Comparison of ENCODE assay signal across 23 mouse cellular contexts in the genomic region with DNA sequence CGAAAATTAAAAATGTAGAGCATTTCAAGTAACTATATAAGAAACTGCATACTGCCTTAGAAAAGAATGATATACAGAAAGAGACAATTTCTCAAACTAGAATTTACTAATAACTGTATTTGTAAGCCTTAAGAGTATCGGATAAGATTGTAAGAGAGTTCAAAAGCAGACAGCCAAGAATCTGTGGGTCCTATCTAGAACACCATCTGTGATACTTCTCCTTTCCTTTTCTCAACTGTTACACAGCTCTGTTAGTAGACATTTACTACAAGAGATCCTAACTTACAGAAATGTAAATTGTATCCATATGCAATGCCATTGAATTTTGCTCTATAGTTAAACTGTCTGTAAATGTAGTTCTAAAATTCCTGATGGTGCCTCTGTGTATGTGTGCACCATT.
DNase-seq lines count a peak whose midpoint lies in the region; ATAC-seq and TF ChIP-seq lines count a peak whose summit lies in the region.
"Had no signal": no experiment of that assay in that cellular context is flagged by ENCODE, and none has a peak within 500 bp of the region (broad histone marks: within the 10 kb centered on the region; RNA-seq: fewer than 3 reads in every experiment).

No protein-coding gene starts in this region.

- no peaks in the 10 kb centered on the region for H3K27me3 ChIP-seq in G1E (ENCODE audit: insufficient read depth, low read length)
- H3K27me3 ChIP-seq: CH12.LX; embryonic facial prominence, embryonic 12.5 days; forebrain, embryonic 13.5 days; forebrain, embryonic 15.5 days had no signal

- H3K9me3 ChIP-seq in G1E (replicated peaks) = no peaks in the 10 kb centered on the region
- H3K9me3 ChIP-seq: embryonic facial prominence, embryonic 10.5 days; embryonic facial prominence, embryonic 12.5 days; forebrain, embryonic 13.5 days; forebrain, embryonic 15.5 days had no signal

- no peak overlapping the region for H3K4me3 ChIP-seq in G1E (ENCODE audit: low read depth, low read length)
- H3K4me3 ChIP-seq: embryonic facial prominence, embryonic 10.5 days; embryonic facial prominence, embryonic 12.5 days; forebrain, embryonic 13.5 days; forebrain, embryonic 15.5 days had no signal

- peak; percentile 89 for ATAC-seq in G1E (ENCODE audit: extremely low read depth, insufficient number of reproducible peaks, low FRiP score, poor library complexity, severe bottlenecking)
- ATAC-seq in common myeloid progenitor, adult 5-6 weeks (replicated peaks; ENCODE audit: low read depth, poor library complexity, severe bottlenecking) = 0 out of 2 replicates have a peak, but pooled peaks have one; percentile 42
- ATAC-seq: CD4-positive, CD25-positive, alpha-beta regulatory T cell, adult 4 months; forebrain, embryonic 13.5 days; forebrain, embryonic 15.5 days; forebrain, postnatal 0 days had no signal

- DNase-seq in 416B (ENCODE audit: low read depth) (peak; percentile 62), G1E (ENCODE audit: low spot score) (no peak), MEL-GATA-1-ER (ENCODE audit: extremely low read depth, low read depth) (peak; percentile 47)
- DNase-seq in layer of hippocampus, adult 8-10 months (ENCODE audit: low spot score in 2 of 2) = no peak
- DNase-seq in embryo, embryonic 11 days = no peak
- DNase-seq in left cerebral cortex, postnatal 25 days (ENCODE audit: low spot score in 2 of 2) = no peak
- DNase-seq: adrenal gland, adult 2 months; adrenal gland, postnatal 10 days; adrenal gland, postnatal 25 days; B cell, adult 2 months; cerebellum, adult 11-12 months; cerebellum, adult 2 months; cerebellum, adult 9-10 months; cerebellum, postnatal 10 days; cerebellum, postnatal 25 days; forebrain, postnatal 0 days had no signal

- H3K4me1 ChIP-seq in G1E (ENCODE audit: insufficient read depth, low read depth, low read length) = peaks cover 6% of the 10 kb centered on the region
- H3K4me1 ChIP-seq: embryonic facial prominence, embryonic 10.5 days; embryonic facial prominence, embryonic 12.5 days; forebrain, embryonic 13.5 days; forebrain, embryonic 15.5 days had no signal

- intact Hi-C loops in left cerebral cortex, postnatal 25 days (cut with DNase I) = no loop called here

- no peak for TF ChIP-seq CTCF in G1E (IDR thresholded peaks at IDR 0.05; ENCODE audit: low read depth, low read length)

- H3K36me3 ChIP-seq in G1E (replicated peaks) = no peaks in the 10 kb centered on the region
- H3K36me3 ChIP-seq: embryonic facial prominence, embryonic 10.5 days; embryonic facial prominence, embryonic 12.5 days; forebrain, embryonic 15.5 days had no signal

Comparison
In these comparisons a context has a peak if more than half of its experiments do, and no peak if none do; other contexts are left out.
1. DNase-seq: peak in 416B (single experiment) and MEL-GATA-1-ER (single experiment); none in G1E (single experiment), layer of hippocampus, adult 8-10 months (0 of 2), embryo, embryonic 11 days (single experiment) and left cerebral cortex, postnatal 25 days (0 of 2).